Mouse (Mus musculus) mammary gland, adult 2 months (tissue): ENCODE measurements around the gene Pstpip1. TPM values are rescaled to one million over a fixed set of nuclear protein-coding genes. Genes with fewer than 3 reads are reported as not detected.

Experiments
- polyA plus RNA-seq: library from polyadenylated mRNA; depleted of rRNA; stranded (reverse); fragments of >200 nt; gene quantifications from 2 replicates; pipeline ENCODE4 v1.2.3, GENCODE M21; 2012; ENCODE audit warnings: low replicate concordance; rRNA removed

Pstpip1 gene
- polyA plus RNA-seq, result 19.5 and 31.6 TPM in 2 replicates

GRCm38 (mm10) chr9:56089778-56090520 lies at the start of gene Pstpip1:
Gene Pstpip1 (plus strand): TSS chr9:56089962.

GRCm38 (mm10) chr9:56041372-56042180 lies 48.2 kb upstream of the Pstpip1 start, which contains the start of gene Rcn2:
Gene Rcn2 (plus strand): TSS chr9:56041845.

GRCm38 (mm10) chr9:56165377-56165776 lies 75.6 kb downstream of the Pstpip1 start, which contains the start of gene Tspan3:
Gene Tspan3 (minus strand): TSS chr9:56165477.

Other genes with a start within 250 kb of the Pstpip1 start
- 4.4 and 7.3 TPM in 2 replicates for gene Scaper, start 151.8 kb upstream of the Pstpip1 start, polyA plus RNA-seq
- gene 4930563M21Rik, start 79.4 kb upstream of the Pstpip1 start, polyA plus RNA-seq, result not detected in 2 replicates
- gene Rcn2, start 48.1 kb upstream of the Pstpip1 start, polyA plus RNA-seq, result 20.4 and 85.3 TPM in 2 replicates
- gene Tspan3, start 75.5 kb downstream of the Pstpip1 start, polyA plus RNA-seq, result 192 and 287 TPM in 2 replicates